Mouse (Mus musculus) stomach, postnatal 0 days (tissue): ENCODE results near the gene Zic4. TPM values are rescaled to one million over a fixed set of nuclear protein-coding genes. Genes with fewer than 3 reads are reported as not detected.

ENCODE experiments used
- ATAC-seq: fragments of 200-750 bp; cut with Nextera tagmentation; 2 replicates; pipeline ENCODE4 v1.8.0; 2017; ENCODE audit not compliant: low FRiP score, low TSS enrichment
- DNase-seq: peaks from one replicate; pipeline ENCODE4 v3.0.0-alpha.2; 2016; ENCODE audit warnings: low spot score
- H3K27ac ChIP-seq: fragments of 300-500 bp; sonication (generic); replicated peaks from 2 replicates; pipeline ENCODE4 v1.5.1; 2014; ENCODE audit warnings: mild to moderate bottlenecking, control low read depth
- H3K27me3 ChIP-seq: fragments of 300-500 bp; sonication (generic); 2 replicates; pipeline ENCODE4 v1.6.1; 2014; ENCODE audit warnings: low read length; ENCODE audit not compliant: control insufficient read depth, insufficient read depth
- H3K36me3 ChIP-seq: fragments of 300-500 bp; sonication (generic); 2 replicates; pipeline ENCODE4 v1.6.1; 2014; ENCODE audit warnings: low read length, mixed read lengths; ENCODE audit not compliant: control insufficient read depth, insufficient read depth
- H3K4me1 ChIP-seq: fragments of 300-500 bp; sonication (generic); replicated peaks from 2 replicates; pipeline ENCODE4 v1.6.1; 2014; ENCODE audit warnings: antibody characterized with exemption; ENCODE audit not compliant: control insufficient read depth, insufficient read depth
- H3K4me2 ChIP-seq: fragments of 300-500 bp; sonication (generic); replicated peaks from 2 replicates; pipeline ENCODE4 v1.6.1; 2014; ENCODE audit warnings: low read depth, mild to moderate bottlenecking, control low read depth, moderate library complexity
- H3K4me3 ChIP-seq: fragments of 300-500 bp; sonication (generic); 2 replicates; pipeline ENCODE4 v1.5.1; 2014; ENCODE audit warnings: low read depth, low read length, control low read depth
- H3K9ac ChIP-seq: fragments of 300-500 bp; sonication (generic); 2 replicates; pipeline ENCODE4 v1.6.1; 2014; ENCODE audit warnings: mild to moderate bottlenecking, low read length, control low read depth, mixed read lengths
- H3K9me3 ChIP-seq: fragments of 300-500 bp; sonication (generic); 2 replicates; pipeline ENCODE4 v1.6.1; 2016; ENCODE audit warnings: low read length; ENCODE audit not compliant: control insufficient read depth
- CTCF ChIP-seq: IDR thresholded peaks from 2 replicates; pipeline ENCODE4 v1.5.1; 2016; ENCODE audit warnings: antibody characterized with exemption, low read depth, mild to moderate bottlenecking, moderate library complexity
- EP300 ChIP-seq: optimal IDR thresholded peaks from 2 replicates; pipeline ENCODE3; 2016; ENCODE audit warnings: antibody characterized with exemption
- WGBS: fragments of 180-500 bp; shearing (Covaris S2); extraction: QIAGEN DNeasy Blood & Tissue Kit; methylation state at CpG from one replicate; pipeline ENCODE4 v1.1.7; 2014; 5-methylcytosine and 5-hydroxymethylcytosine counted together
- polyA plus RNA-seq: library from polyadenylated mRNA; unstranded; fragments of >200 nt; fragmentation: Nextera tagmentation; extraction: Ambion mirVana; gene quantifications from 2 replicates; pipeline ENCODE4 v1.2.1, GENCODE M21; 2015

The Zic4 gene
- polyA plus RNA-seq, 1 experiment from 2014 or later: not detected

- Histone ChIP-seq H3K27me3 (peaks cover 55% of the 10 kb centered on the region), H3K9me3 (no peaks in the 10 kb centered on the region), H3K4me3 (no peak overlapping the region), H3K27ac (no peak overlapping the region), H3K9ac (no peak overlapping the region), H3K36me3 (no peaks in the 10 kb centered on the region), H3K4me1 (no peaks in the 10 kb centered on the region), H3K4me2 (no peak overlapping the region)
- DNase-seq (no peak), ATAC-seq (no peak)
- TF ChIP-seq EP300 (no peak), CTCF (no peak)
- 5% methylated on average over 4 of the region's 4 CpGs for WGBS
Measured at GRCm38 (mm10) chr9:91384693-91385560, 22.7 kb downstream of the Zic4 start.

GRCm38 (mm10) chr9:91385561-91386430 is 23.6 kb downstream of the Zic4 start:
- no peak for ATAC-seq

GRCm38 (mm10) chr9:91386502-91386890 is 24.3 kb downstream of the Zic4 start:
- ATAC-seq: no peak
- no peak for DNase-seq
- H3K36me3 ChIP-seq: no peaks in the 10 kb centered on the region

More at GRCm38 (mm10) chr9:91385561-91386430, 23.6 kb downstream of the Zic4 start:
- H3K27me3 ChIP-seq: peaks cover 57% of the 10 kb centered on the region
- H3K36me3 ChIP-seq: no peaks in the 10 kb centered on the region
- TF ChIP-seq CTCF (no peak), EP300 (no peak)
- no peak overlapping the region for H3K27ac ChIP-seq
- H3K4me2 ChIP-seq: no peak overlapping the region
- H3K4me3 ChIP-seq: no peak overlapping the region
- H3K9ac ChIP-seq: no peak overlapping the region
- no peaks in the 10 kb centered on the region for H3K4me1 ChIP-seq
- no peaks in the 10 kb centered on the region for H3K9me3 ChIP-seq
- DNase-seq: no peak
- WGBS: 3% methylated on average over 8 of the region's 8 CpGs

GRCm38 (mm10) chr9:91386891-91387739 is 24.9 kb downstream of the Zic4 start:
- no peak overlapping the region for H3K4me3 ChIP-seq
- H3K9me3 ChIP-seq: no peaks in the 10 kb centered on the region
- no peak overlapping the region for H3K4me2 ChIP-seq
- no peaks in the 10 kb centered on the region for H3K4me1 ChIP-seq
- 2% methylated on average over 31 of the region's 31 CpGs for WGBS
- TF ChIP-seq CTCF: no peak
- no peak for TF ChIP-seq EP300
- H3K27me3 ChIP-seq: peaks cover 48% of the 10 kb centered on the region
- DNase-seq: no peak
- H3K9ac ChIP-seq: no peak overlapping the region
- H3K36me3 ChIP-seq: no peaks in the 10 kb centered on the region
- no peak for ATAC-seq
- no peak overlapping the region for H3K27ac ChIP-seq

More at GRCm38 (mm10) chr9:91386502-91386890, 24.3 kb downstream of the Zic4 start:
- H3K9me3 ChIP-seq: no peaks in the 10 kb centered on the region
- peaks cover 53% of the 10 kb centered on the region for H3K27me3 ChIP-seq
- no peak overlapping the region for H3K4me2 ChIP-seq
- 3% methylated on average over 17 of the region's 17 CpGs for WGBS
- H3K4me1 ChIP-seq: no peaks in the 10 kb centered on the region
- H3K4me3 ChIP-seq: no peak overlapping the region
- TF ChIP-seq EP300 (no peak), CTCF (no peak)
- no peak overlapping the region for H3K27ac ChIP-seq
- no peak overlapping the region for H3K9ac ChIP-seq

GRCm38 (mm10) chr9:91387740-91388080 is 25.5 kb downstream of the Zic4 start:
- no peak for ATAC-seq
- Histone ChIP-seq H3K4me1 (no peaks in the 10 kb centered on the region), H3K36me3 (no peaks in the 10 kb centered on the region), H3K4me3 (no peak overlapping the region), H3K9ac (no peak overlapping the region), H3K27ac (no peak overlapping the region), H3K9me3 (no peaks in the 10 kb centered on the region), H3K4me2 (no peak overlapping the region), H3K27me3 (peaks cover 43% of the 10 kb centered on the region)
- no peak for DNase-seq
- TF ChIP-seq EP300: no peak
- no peak for TF ChIP-seq CTCF
- 2% methylated on average over 5 of the region's 5 CpGs for WGBS
